Mouse (Mus musculus) ovary, postnatal 10 days (tissue): ENCODE results near the gene Gm6760.

ENCODE experiments used
- DNase-seq: peaks from one replicate; pipeline ENCODE4 v3.0.0; 2022; ENCODE audit warnings: low spot score

Gm6760 gene

DNA sequence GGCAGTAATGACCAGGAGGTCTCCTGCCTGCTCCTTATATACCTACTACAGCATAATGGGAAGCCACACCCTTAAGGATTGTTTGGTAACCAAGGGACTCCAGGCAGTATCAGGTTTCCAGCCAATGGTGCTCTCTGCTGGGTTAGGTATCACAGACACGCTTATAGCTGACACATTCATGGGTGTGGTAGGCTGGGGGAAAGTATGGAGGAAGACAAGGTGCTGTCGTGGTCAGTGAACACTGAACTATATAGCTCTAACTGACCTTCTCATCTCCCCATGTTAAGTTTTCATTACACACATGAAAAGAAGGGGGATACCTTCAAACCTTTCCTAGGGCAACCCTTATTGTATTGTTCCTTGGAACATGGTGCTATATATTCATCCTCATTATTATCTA, at the start of gene Gm6760:
Gene Gm6760 (minus strand): TSS at position 101 of the 400 bp plus-strand sequence.
- no peak for DNase-seq

DNA sequence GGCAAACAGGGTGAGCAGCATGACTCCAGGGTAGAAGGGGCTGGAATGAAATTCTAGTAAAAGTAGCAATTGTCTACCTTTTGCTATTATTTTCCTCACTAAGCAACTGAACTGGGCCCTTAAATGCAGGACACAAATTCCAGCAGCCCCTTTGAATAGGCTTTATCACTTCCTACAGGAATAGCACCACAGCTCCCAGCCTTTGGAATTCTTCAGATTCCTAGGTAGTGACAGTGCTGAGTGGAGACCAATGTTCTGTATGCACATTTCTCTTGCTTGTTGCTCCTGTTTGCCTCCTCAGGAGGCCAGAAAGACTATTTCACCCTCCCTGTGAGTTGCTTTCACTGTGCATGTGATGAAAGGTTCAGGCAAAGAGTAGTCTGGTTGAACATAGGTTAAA, 29.2 kb upstream of the Gm6760 start:
- DNase-seq, result no peak

DNA sequence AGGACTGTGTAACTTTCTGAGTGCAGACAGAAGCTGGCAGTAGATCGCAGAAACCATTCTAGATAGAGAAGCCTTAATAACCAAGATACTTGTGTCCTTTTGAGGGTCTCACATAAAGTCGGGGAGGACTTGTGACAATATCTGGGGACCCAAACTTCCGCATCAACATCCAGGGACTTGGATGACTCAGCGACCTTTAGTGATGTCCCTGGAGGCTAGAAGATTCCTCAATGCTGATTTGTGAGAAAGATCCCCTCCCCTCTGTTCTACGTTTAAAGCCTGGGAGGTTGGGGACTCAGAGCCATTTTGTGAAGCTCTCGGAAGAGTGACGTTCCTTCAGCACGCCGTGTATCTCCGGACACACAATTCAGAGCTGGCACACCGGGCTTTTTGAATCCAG, 21.2 kb upstream of the Gm6760 start, which contains the start of gene 3830417A13Rik:
Gene 3830417A13Rik (plus strand): TSS at position 301 of the 400 bp plus-strand sequence.
- DNase-seq, result no peak
